Mouse (Mus musculus): ENCODE measurements around the gene Robo1. TPM values are rescaled to one million over a fixed set of nuclear protein-coding genes. Genes with fewer than 3 reads are reported as not detected.

Gene Robo1
- polyA plus RNA-seq, 1 experiment: 11.6 TPM

GRCm38 (mm10) chr16:72951969-72952368 lies 643.9 kb downstream of the Robo1 start:
- H3K27ac ChIP-seq (ENCODE audit: insufficient read depth, low read length): no peak overlapping the region
- no peaks in the 10 kb centered on the region for H3K36me3 ChIP-seq (ENCODE audit: control insufficient read depth, insufficient read depth, low read length, poor library complexity, severe bottlenecking)
- H3K4me3 ChIP-seq (ENCODE audit: low read depth, low read length): no peak overlapping the region
- H3K9ac ChIP-seq (ENCODE audit: low read depth, poor library complexity, severe bottlenecking): no peak overlapping the region
- H3K27me3 ChIP-seq (ENCODE audit: control insufficient read depth, insufficient read depth, low read length, poor library complexity, severe bottlenecking): no peaks in the 10 kb centered on the region
- TF ChIP-seq POLR2A (IDR thresholded peaks at IDR 0.05; ENCODE audit: insufficient read depth, low read length): no peak
- no peak for TF ChIP-seq EP300 (IDR thresholded peaks at IDR 0.05; ENCODE audit: insufficient read depth, low read depth, low read length)
- TF ChIP-seq CTCF (IDR thresholded peaks at IDR 0.05; ENCODE audit: low read depth, low read length): no peak
- H3K4me1 ChIP-seq (ENCODE audit: control insufficient read depth, insufficient read depth, low read length): no peaks in the 10 kb centered on the region
- no peaks in the 10 kb centered on the region for H3K9me3 ChIP-seq (replicated peaks; ENCODE audit: control insufficient read depth, insufficient read depth, low read length, poor library complexity, severe bottlenecking)

DNA sequence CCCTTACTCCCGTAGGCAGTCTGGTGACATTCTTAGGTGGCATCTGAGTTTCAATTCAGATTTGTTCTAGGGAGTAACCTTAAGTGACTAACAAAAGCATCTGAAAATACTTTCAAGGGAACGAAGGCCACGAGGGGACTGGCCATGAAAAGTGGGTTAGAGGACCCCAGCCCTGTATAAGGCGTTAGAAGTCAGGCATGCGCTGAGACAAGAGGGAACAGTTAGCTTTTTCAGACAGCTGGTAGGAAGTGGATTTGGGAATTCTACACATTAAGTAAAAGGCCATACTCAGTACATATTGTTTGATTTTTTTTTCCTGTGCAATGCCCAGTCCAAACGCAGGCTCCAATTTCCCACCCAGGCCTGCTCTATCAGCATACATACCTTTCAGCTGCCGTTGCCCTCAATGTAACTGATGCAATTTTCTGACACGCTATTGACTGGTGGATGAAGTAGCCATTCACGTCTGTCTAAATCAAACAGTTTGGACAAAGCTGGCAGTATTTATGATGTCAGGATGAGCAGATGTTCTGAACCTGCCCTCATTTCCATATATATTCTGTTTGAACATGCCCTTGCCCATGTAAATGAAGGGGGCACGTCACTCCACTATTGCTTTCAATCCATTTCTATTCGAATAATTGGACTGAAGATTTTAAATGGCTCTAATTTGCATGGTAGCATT lies 651.1 kb downstream of the Robo1 start:
- no peak for TF ChIP-seq POLR2A (IDR thresholded peaks at IDR 0.05; ENCODE audit: insufficient read depth, low read length)
- no peak for TF ChIP-seq CTCF (IDR thresholded peaks at IDR 0.05; ENCODE audit: low read depth, low read length)
- TF ChIP-seq EP300 (IDR thresholded peaks at IDR 0.05; ENCODE audit: insufficient read depth, low read depth, low read length): no peak
- Histone ChIP-seq H3K36me3 (ENCODE audit: control insufficient read depth, insufficient read depth, low read length, poor library complexity, severe bottlenecking) (no peaks in the 10 kb centered on the region), H3K9ac (ENCODE audit: low read depth, poor library complexity, severe bottlenecking) (no peak overlapping the region), H3K27me3 (ENCODE audit: control insufficient read depth, insufficient read depth, low read length, poor library complexity, severe bottlenecking) (no peaks in the 10 kb centered on the region), H3K9me3 (replicated peaks; ENCODE audit: control insufficient read depth, insufficient read depth, low read length, poor library complexity, severe bottlenecking) (no peaks in the 10 kb centered on the region), H3K27ac (ENCODE audit: insufficient read depth, low read length) (no peak overlapping the region), H3K4me3 (ENCODE audit: low read depth, low read length) (no peak overlapping the region), H3K4me1 (ENCODE audit: control insufficient read depth, insufficient read depth, low read length) (no peaks in the 10 kb centered on the region)

GRCm38 (mm10) chr16:72959823-72960222 lies 651.7 kb downstream of the Robo1 start:
- H3K36me3 ChIP-seq (ENCODE audit: control insufficient read depth, insufficient read depth, low read length, poor library complexity, severe bottlenecking): no peaks in the 10 kb centered on the region
- TF ChIP-seq EP300 (IDR thresholded peaks at IDR 0.05; ENCODE audit: insufficient read depth, low read depth, low read length): no peak
- no peak for TF ChIP-seq CTCF (IDR thresholded peaks at IDR 0.05; ENCODE audit: low read depth, low read length)
- no peak for TF ChIP-seq POLR2A (IDR thresholded peaks at IDR 0.05; ENCODE audit: insufficient read depth, low read length)
- no peak overlapping the region for H3K27ac ChIP-seq (ENCODE audit: insufficient read depth, low read length)
- H3K4me1 ChIP-seq (ENCODE audit: control insufficient read depth, insufficient read depth, low read length): no peaks in the 10 kb centered on the region
- H3K9me3 ChIP-seq (replicated peaks; ENCODE audit: control insufficient read depth, insufficient read depth, low read length, poor library complexity, severe bottlenecking): no peaks in the 10 kb centered on the region
- no peaks in the 10 kb centered on the region for H3K27me3 ChIP-seq (ENCODE audit: control insufficient read depth, insufficient read depth, low read length, poor library complexity, severe bottlenecking)
- H3K4me3 ChIP-seq (ENCODE audit: low read depth, low read length): no peak overlapping the region
- H3K9ac ChIP-seq (ENCODE audit: low read depth, poor library complexity, severe bottlenecking): no peak overlapping the region

GRCm38 (mm10) chr16:72963782-72964181 lies 655.7 kb downstream of the Robo1 start:
- no peak overlapping the region for H3K9ac ChIP-seq (ENCODE audit: low read depth, poor library complexity, severe bottlenecking)
- no peaks in the 10 kb centered on the region for H3K4me1 ChIP-seq (ENCODE audit: control insufficient read depth, insufficient read depth, low read length)
- H3K4me3 ChIP-seq (ENCODE audit: low read depth, low read length): no peak overlapping the region
- no peaks in the 10 kb centered on the region for H3K36me3 ChIP-seq (ENCODE audit: control insufficient read depth, insufficient read depth, low read length, poor library complexity, severe bottlenecking)
- TF ChIP-seq CTCF (IDR thresholded peaks at IDR 0.05; ENCODE audit: low read depth, low read length) (no peak), POLR2A (IDR thresholded peaks at IDR 0.05; ENCODE audit: insufficient read depth, low read length) (no peak)
- no peak overlapping the region for H3K27ac ChIP-seq (ENCODE audit: insufficient read depth, low read length)
- no peaks in the 10 kb centered on the region for H3K9me3 ChIP-seq (replicated peaks; ENCODE audit: control insufficient read depth, insufficient read depth, low read length, poor library complexity, severe bottlenecking)
- H3K27me3 ChIP-seq (ENCODE audit: control insufficient read depth, insufficient read depth, low read length, poor library complexity, severe bottlenecking): no peaks in the 10 kb centered on the region

DNA sequence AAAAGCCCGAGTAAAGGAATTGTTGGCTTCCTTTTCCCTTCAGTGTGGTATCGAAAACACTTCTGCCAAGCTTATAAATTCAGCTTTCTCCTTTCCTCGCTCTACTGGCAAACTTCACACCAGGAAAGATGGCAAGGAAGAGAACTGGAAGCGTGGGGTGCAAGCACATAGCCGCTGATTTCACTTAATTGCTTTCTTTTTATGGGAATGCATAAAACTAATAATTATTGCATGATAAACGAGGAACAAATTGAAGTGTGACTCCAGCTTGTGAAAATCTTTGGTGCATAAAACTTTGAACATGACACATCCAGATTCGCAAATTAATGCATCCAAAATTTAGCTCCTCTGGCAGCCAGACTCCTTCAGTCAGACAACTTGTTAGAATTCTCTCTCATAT lies 659.4 kb downstream of the Robo1 start:
- no peaks in the 10 kb centered on the region for H3K9me3 ChIP-seq (replicated peaks; ENCODE audit: control insufficient read depth, insufficient read depth, low read length, poor library complexity, severe bottlenecking)
- TF ChIP-seq EP300 (IDR thresholded peaks at IDR 0.05; ENCODE audit: insufficient read depth, low read depth, low read length) (no peak), CTCF (IDR thresholded peaks at IDR 0.05; ENCODE audit: low read depth, low read length) (no peak), POLR2A (IDR thresholded peaks at IDR 0.05; ENCODE audit: insufficient read depth, low read length) (no peak)
- H3K9ac ChIP-seq (ENCODE audit: low read depth, poor library complexity, severe bottlenecking): no peak overlapping the region
- H3K4me1 ChIP-seq (ENCODE audit: control insufficient read depth, insufficient read depth, low read length): no peaks in the 10 kb centered on the region
- H3K27ac ChIP-seq (ENCODE audit: insufficient read depth, low read length): no peak overlapping the region
- H3K4me3 ChIP-seq (ENCODE audit: low read depth, low read length): no peak overlapping the region
- no peaks in the 10 kb centered on the region for H3K36me3 ChIP-seq (ENCODE audit: control insufficient read depth, insufficient read depth, low read length, poor library complexity, severe bottlenecking)
- no peaks in the 10 kb centered on the region for H3K27me3 ChIP-seq (ENCODE audit: control insufficient read depth, insufficient read depth, low read length, poor library complexity, severe bottlenecking)

DNA sequence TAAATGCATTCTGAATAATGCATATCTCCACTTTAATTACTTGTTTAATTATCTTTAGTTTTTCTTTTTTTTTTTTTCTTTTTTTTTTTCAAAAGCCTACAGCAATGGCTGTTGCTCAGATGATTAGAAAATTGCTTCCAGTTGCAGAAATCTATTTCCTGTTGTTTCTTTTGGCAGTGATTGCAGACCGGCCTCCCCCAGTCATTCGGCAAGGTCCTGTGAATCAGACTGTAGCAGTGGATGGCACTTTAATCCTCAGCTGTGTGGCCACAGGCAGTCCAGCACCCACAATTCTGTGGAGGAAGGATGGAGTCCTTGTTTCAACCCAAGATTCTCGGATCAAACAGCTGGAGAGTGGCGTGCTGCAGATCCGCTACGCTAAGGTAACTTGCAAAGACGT lies 661.9 kb downstream of the Robo1 start:
- H3K4me1 ChIP-seq (ENCODE audit: control insufficient read depth, insufficient read depth, low read length): no peaks in the 10 kb centered on the region
- no peak overlapping the region for H3K4me3 ChIP-seq (ENCODE audit: low read depth, low read length)
- H3K27ac ChIP-seq (ENCODE audit: insufficient read depth, low read length): no peak overlapping the region
- H3K27me3 ChIP-seq (ENCODE audit: control insufficient read depth, insufficient read depth, low read length, poor library complexity, severe bottlenecking): no peaks in the 10 kb centered on the region
- H3K9me3 ChIP-seq (replicated peaks; ENCODE audit: control insufficient read depth, insufficient read depth, low read length, poor library complexity, severe bottlenecking): no peaks in the 10 kb centered on the region
- no peaks in the 10 kb centered on the region for H3K36me3 ChIP-seq (ENCODE audit: control insufficient read depth, insufficient read depth, low read length, poor library complexity, severe bottlenecking)
- no peak overlapping the region for H3K9ac ChIP-seq (ENCODE audit: low read depth, poor library complexity, severe bottlenecking)
- TF ChIP-seq CTCF (IDR thresholded peaks at IDR 0.05; ENCODE audit: low read depth, low read length): no peak
- no peak for TF ChIP-seq POLR2A (IDR thresholded peaks at IDR 0.05; ENCODE audit: insufficient read depth, low read length)
- TF ChIP-seq EP300 (IDR thresholded peaks at IDR 0.05; ENCODE audit: insufficient read depth, low read depth, low read length): no peak
